Mouse (Mus musculus): ENCODE measurements around the gene Cfap44.

Cfap44 gene

DNA sequence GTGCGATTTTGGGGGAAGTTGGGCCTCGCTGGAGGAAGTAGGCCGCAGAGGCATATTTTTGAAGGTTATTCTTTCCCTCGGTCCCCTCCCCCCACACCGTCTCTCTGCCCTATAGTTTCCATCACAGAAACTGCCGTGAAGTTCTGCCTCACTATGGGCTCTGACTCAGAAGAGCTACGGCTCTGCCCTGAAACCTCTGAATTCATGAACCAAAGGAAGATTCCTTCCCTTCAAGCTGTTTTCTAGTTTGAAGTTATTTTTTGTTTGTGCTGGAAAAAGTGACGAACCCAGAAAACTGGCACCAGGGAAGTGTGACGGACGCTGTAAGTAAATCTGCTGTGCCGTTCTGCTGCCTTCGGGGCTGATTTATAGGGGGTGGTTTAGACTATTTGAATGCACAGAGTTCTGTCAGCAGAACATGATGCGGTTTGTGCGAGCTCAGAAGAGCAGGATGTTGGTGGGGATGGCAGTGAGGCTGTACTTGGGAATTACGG lies 102.4 kb downstream of the Cfap44 start:
- DNase-seq = no peak

DNA sequence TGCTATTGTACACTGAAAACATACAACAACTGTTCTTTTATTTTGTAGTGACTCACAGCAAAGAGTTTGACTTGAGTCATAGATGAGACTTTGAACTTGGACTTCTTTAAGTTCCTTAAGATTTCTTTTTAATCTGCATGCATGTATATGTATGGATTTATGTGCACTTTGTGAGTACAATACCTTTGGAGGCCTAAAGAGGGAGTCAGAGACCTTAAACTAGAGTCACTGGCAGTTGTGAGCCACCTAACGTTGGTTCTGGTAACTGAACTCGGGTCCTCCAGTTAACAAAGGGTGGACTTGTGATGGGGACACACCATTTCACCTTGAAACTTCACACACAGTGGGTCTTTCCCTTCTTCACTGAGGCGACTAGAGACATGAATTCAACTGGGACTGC lies 103.9 kb downstream of the Cfap44 start:
- DNase-seq = no peak

DNA sequence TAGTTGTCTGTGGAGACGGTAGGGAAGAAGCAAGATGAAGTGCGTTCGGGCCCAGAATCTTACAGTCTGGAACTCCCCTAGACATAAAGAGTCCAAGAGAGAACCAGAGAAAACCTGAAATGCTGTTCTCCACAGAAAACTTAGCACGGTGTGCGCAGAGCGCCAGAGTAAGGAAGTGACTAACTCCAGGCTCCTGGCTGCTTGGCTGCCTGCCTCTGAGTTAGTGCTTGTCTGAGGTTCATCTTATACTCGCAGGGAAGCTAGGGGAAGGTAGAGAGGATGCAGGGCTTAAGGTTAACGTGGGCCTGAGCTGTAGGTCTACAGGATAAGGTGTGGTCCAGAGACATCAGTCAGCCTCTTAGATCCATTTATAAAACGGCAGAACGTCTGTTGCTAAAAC lies 107.2 kb downstream of the Cfap44 start:
- no peak for DNase-seq

DNA sequence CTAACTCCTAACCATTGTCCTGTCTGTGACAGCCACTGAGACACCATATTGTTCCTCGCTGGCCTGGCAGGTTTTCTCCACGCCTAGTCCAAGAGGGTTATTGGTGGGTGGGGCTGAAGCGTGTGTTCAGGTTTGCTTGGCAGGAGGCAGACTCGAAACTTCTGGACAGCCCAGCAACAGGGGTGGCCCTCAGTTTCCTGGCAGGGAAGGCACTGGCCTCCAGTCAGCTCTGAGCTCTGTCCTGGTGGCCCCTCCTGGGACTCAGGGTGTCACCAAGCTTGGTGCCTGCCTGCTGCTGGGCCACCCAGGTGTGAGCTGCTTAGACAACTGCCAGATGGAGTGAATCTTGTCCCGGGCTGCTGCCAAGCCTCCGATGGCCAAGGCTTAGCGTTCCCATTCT lies 107.7 kb downstream of the Cfap44 start:
- no peak for DNase-seq

DNA sequence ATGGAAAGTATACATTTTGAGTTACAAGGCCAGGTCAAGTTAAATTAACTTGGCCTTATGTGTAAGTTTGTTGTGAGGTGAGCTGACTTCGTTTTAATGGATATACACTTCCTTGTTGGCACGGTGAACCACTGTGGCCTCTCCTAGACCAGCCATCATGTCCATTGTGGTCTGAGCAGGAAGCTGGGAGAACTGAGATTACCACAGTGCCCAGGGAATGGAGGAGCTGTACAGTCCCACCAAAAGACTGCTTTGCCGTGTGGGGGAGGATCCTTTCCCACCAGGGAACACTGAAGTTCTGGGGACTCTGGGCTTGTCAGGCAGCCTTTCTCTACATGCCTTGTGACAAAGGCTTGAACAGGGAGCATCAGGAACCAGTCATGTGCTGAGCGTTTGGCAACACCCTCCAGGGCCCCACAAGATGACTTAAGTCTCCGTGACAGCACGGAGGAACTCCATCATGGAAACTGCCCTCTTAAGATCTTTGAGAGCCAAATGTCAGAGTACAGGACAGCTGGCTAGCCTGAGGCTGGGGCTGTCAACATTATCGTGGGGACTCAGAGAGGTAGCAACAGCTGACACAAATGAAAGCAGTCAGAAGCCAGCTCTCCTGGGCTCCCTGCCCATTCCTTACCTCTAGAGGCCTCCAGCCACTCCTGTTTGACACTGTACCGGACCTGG lies 108.4 kb downstream of the Cfap44 start:
- peak; percentile 49 to 63 for DNase-seq

DNA sequence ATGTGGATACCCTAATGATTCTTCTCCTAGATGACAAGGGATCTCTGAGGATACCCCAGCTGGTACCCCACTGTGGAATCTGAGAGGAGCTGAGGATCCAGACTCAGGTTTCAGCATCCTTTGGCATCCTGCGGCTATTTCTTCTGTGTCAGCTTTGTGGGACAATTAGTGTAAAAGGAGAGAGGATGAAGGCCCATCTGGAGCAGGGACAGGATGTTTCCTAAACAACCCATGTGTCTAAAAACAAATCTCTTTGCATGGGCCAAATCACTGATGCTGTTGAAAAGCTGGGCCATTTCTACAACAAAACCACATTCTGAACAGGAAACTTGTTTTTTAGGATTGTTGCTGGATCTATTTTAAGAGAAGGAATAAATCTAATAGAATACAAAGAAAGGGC lies 110.6 kb downstream of the Cfap44 start:
- no peak for DNase-seq

DNA sequence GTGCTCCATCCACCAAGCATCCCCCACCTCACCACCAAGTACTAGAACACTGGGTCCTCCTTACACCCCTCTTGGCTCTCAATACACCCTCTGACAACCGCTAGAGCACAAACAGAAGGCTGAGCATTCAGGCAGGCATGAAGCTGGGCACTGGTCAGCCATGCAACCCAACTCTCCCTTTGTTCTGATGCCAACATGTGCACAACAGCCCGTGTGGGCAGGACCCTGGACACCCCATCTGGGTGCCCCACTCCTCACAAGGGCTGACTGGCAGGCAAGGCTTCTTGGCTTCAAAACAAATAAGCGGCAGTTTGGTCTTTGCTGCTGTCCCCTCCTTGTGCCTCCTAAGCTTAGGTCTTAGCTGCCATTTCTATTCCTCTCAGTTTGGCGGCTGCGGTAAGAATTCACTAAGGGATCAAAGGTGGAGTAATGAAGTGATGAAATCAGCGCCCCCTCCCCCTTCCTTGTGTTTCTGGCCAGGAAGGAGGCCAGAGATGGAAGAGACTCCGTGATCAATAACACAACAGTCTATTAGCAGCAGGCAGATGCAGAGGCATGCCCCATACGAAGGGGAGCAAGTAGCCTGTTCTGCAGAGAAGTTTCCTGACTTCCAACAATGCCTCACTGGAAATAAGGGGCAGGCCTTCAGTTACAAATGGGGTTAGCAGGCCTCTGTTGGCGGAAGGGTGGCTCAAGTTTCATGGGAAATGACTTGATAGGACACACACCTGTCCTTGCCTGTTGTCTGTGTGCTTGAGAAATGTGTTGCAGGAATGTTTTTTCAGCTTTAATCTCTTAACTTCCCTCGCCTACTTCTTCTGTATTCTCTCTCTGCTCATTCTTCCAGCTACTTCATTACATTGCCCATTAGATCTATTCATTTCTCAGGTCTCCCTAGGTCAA lies 112.7 kb downstream of the Cfap44 start:
- DNase-seq = no peak

DNA sequence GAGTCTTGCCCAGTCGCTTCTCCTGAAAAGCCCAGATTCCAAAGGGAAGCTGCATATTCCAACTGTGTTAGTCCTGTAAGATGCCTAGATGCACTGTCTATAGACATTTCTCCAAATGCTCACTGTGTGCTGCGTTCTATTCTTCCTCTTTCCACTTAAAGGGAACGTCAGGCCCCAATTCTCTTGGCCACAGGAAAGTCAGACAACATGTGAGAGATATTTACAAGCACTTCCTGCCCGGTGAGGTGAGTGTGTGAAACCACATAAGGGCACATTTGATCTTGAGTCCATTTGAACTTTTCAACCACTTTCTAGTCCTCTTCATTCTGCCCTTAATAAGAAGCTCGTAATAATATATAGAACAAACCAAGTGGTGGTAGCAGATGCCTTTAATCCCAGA lies 113.4 kb downstream of the Cfap44 start:
- no peak for DNase-seq

DNA sequence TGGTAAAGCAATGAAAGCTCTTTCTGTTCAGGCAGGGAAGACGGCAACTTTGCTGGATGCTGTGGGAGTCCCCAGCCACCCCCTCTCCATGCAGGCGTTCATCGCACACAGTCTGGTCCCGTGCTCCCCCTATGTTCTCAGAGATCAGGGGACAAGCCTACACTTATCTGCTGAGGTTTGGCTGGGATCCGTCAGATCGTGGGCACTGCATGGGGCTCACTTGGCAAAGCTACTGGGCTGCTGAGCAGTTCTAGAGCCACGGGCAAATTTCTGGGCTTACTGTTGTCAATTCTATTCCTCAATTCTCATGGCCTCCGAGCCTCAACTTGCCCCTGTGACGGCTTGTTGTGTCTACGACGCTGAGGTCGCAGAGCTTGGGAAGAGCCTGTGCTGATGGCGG lies 114.2 kb downstream of the Cfap44 start:
- DNase-seq = no peak

DNA sequence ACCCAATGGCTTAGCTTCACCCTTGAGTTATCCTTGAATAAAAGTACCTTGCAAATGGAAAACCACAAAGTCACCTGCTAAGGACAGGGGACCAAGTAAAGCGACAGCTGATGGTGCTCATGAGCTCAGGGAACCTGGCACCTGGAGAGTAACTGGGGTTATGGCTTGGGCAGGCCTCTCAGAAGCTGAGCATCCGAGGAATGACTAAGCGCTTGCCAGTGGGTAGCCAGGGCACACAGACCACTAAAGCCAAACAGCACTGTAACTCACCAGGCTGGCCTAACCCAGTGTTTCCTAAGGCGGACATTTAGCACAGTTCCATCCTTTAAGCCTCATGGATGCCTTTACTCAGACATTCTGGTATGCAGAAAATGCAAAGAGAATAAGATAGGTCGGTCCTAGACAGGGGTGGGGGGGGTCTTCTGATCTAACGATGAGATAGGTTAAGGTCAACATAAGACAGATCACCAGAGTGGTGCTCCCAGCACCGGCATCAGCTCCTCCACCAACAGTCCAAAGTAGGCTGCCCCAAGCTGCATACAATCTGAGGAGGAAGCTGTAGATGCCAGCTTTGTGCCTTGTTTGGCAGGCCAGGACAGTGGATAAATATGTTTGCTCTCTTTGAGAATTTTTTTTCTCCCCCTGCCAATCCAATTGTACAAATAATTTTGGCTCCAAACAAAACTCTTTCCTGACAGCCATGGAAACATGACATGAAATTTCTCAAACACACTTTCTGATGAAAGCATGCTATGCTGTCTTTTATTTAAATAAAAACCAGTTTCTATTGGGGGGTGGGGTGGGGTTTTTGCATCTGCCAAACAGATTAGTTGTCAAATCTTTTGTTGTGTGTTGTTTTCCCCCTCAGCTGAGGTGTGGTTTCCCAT lies 115.1 kb downstream of the Cfap44 start:
- no peak for DNase-seq

DNA sequence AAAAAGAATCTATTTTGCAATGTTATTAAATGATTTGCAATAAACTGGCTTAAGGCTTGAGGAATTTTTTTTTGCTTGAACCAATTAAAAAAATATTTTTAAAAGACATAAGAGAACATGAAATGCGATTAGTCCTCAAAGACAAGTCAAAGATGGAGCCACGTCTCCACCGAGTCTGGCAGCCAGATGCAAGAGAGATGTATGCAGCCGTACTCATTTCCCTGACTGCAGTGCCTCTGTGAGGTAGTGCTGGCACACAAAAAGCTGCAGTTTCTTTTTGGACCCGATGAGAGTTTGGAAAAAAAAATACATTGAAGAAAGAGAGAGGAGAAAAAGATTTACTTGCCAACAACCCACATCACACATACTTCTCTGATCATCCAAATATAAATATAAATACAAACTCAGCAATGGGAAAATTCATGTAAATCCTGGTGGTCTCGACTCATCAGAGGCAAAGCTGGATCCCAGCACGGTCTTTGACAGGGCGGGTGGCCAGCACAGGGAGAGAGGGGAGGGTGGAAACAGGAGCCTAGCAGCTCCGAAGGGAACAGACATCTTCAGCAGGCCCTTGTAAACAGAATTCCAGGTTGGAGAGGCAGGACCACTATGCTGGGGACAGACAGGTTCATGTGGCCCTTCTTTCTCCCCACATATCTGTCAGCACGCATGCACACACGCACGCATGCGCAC lies 116.1 kb downstream of the Cfap44 start:
- no peak for DNase-seq

DNA sequence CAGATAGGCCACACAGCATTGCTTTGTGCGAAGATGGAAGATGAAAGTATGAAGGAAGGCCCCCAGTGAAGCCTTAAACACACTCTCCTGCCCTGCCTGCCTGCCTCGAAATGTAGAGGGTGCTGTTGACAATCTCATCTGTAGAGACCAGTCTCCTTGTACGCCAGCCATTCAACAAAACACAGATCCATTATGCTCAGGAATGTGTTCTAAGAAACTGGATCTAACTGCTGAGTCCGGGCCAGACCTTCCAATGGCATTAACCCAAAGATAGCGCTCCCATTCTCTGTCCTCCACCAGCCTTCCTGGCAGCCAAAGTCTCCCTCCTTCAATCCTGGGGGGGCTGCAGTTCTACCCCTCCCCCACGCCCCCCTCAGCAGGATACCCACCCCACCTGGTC lies 121.9 kb downstream of the Cfap44 start:
- no peak for DNase-seq

DNA sequence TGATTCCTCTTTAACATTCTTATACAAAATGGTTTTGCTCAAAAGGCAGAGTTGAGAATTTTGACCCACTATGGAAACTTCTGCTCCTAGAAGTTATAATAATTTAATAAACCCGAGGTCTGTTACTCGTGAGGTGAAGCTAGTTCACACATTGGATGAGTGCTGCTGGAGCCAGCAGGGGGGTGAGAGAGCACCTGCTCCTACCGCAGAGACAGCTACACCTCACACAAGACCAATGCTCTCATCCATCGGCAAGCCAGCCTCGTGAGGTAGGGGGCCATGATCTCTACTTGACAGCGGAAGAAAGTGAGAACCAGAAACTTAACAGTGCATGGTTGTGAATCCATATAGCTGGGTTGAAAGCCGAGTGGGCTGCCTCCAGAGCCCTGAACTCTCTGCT lies 129.0 kb downstream of the Cfap44 start:
- DNase-seq = no peak

DNA sequence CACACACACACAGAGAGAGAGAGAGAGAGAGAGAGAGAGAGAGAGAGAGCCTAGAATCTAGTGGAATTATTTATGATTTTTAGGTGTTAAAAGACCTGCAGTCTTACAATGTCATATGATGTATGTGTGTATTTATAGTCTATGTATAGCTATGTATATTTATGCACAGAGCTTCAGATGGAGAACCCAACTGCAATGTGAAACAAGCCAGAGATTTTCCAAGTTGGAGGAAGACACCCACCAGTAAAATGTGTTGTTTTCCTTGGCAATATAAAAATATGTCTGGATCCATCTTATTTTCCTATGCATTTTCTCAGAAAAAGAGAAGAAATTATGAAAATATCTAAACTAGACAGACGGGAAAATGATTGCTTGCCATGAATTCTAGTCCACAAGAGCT lies 131.4 kb downstream of the Cfap44 start:
- DNase-seq = no peak

DNA sequence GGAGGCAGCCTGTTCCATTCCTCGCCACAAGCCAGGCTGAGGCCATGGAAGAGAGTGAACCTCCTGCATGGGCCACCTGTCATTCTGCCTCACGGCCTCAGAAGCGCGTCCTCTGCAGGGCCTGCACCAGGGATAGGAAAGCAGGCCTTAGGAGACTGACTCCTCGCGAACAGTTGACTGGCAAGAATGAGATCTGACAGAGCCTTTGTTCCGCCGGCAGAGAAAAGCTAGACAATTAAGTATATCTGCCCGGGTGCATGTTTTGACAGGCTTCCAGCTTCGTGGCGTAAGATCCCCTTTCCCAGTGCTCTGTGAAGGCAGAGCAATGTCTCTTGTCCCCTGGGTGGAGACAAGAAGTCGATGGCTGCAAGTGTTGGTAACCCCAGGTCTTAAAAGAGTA lies 132.1 kb downstream of the Cfap44 start:
- no peak for DNase-seq

DNA sequence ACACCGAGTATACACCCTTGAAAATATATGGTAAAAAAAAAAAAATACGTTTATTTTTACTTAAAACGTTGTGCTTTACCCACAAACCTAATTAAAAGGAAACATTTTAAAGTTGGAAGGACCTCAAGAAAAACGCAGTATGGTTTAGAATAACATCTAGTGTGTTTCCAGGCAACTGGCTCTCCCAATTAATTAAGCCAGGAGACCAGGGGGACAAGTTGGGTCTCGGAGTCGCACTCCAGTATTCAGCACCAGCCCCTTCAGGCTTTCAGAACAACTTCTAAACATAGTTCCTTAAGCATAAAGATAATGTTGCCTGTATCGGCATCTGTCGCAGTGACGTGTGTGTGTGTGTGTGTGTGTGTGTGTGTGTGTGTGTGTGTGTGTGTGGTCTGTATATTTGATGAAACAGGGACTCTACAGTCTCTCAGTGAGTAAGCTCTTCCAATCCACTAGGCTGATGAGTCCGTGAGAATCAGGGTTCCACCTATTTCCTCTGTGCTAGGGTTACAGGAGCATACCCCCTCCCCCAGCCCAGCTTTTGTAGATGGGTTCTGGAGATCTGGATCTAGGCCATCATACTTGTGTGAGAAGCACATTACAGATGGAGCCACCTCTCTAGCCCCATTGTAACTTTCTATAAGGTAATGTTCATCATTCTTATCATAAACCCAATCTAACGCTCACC lies 132.8 kb downstream of the Cfap44 start:
- no peak for DNase-seq

DNA sequence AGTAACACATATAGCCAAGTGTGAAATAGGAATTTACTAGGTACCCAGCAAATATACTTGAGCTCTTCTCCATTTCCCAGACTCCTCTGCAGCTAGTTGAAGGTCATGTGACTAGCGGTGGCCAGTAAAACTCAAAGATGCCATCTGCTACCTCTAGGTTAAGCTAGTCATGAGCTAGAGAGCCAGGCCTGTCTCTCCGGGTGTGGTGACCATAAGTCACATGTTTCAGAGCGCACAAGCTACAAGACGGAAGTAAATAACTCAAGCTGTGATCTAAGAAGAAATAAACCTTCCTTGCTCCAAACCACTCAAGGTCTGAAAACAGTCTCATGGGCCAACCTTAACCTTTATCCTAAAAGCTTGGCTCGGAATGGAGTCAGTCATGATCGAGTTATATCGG lies 134.4 kb downstream of the Cfap44 start:
- DNase-seq = no peak

DNA sequence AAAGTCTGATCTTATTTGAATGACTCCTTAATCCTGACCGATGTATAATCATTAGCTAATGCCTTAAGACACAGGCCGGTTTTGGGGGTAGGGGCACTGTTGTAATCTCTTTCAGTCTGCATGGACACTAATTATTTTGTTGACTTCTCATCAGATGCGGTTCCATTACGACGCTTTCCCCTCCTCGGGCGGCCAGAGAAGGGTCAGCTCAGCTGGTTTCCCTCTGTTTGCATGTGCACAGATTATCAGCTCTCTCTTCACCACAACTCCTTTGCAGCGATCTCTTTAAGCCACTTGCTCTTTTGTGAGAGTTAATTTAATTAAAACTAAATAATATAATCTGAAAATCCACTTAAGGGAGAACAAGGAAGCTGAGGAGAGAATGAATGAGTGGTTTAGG lies 135.1 kb downstream of the Cfap44 start:
- DNase-seq = no peak

DNA sequence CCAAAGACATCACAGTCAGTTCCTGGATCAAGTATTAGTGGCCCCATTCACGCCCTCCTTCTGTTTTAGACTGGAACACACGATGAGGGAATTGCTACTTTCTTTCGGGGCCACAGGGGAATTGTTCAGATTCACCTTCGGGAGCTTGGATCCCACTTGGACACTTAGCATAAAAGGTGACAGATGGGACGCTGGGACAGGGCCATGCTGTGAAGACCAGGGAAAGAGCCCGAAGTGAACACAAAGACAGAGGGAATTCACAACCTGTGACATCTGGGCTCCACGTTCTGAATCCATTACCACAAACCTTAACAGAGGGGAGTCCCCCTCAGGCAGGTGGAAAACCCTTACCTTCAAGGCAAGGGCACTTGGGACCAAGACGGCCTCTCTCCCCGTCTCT lies 135.6 kb downstream of the Cfap44 start:
- no peak for DNase-seq

DNA sequence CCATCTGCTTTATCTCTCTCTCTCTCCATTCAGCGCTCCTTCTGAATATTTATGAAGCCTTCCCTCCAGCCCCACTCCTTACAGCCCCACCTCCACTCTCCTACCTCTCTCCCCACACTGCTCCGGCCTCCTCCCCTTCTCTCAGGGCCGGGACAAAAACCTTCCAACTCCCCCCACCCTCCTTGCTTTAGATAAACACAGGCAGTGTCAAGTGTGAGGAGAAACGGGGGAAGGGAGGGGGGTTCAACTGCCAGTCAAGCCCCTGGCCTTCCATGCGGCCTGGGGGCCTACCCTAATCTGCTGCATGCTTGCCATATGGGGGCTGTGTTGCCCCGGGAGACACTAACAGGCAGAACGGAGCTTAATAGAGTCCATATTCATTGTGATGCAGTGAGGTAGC lies 136.2 kb downstream of the Cfap44 start:
- peak in 1 of 2 experiments; percentile 44 for DNase-seq

DNA sequence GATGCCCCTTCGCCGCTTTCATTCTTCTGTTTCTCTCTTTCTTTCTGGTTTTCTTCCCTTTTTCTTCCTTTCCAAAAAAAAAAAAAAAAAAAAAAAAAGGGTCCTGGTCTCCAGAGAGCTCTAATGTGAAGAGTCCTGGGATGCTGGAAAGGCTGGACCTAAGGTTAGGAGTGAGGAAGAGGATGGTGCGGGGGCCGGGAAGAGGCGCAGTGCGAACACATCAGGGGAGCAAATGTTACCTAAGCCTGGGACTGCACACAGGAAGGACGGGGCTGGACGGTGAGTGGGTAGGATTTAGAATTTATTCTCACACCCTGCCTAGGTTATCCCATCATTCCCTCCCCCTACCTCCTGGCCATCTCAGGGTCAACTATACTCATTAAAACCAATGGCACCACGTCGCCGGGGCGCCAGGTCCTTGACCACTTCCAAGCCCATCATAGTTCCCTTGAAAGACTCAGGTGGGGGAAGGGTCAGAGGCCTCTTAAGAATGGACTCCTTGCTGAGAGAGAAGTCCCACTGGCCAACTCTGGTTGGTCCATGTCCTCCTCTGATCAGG lies 136.7 kb downstream of the Cfap44 start:
- no peak for DNase-seq
